Mouse (Mus musculus): ENCODE data around the gene Gramd1b.

DNA sequence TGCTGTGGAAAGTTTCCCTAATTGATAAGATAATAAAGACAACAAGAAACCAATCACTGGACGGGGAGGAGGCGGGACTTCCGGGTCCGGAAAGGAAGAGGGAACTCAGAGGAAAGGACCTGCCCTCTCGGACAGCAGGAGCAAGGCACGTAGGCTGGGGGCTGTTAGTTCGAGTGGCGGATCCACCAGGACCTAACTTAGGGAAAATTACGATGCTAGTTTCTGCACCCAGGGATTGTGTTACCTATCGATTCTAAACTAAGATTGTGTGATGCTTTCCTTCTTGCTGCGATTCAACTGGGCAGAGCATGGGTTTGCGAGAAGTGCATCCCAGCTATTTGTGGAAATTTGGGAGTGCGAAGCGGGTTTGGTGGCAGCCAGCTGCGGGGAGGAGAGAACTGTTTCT is 116.7 kb downstream of the Gramd1b start:
- no peak for TF ChIP-seq CTCF (IDR thresholded peaks at IDR 0.05; ENCODE audit: borderline replicate concordance, insufficient read depth, low read depth, low read length)
- TF ChIP-seq POLR2A (IDR thresholded peaks at IDR 0.05; ENCODE audit: borderline replicate concordance, insufficient read depth, low read length) = peak; percentile 68; the same call in 1 of the 2 replicates
